Mouse (Mus musculus) c-Kit-positive CD71-positive TER-119-positive erythroid progenitor cells, embryonic 14.5 days (primary cell): ENCODE measurements at regions not wholly inside any gene's neighbourhood (a gene's known extent, or its start where the extent isn't known, plus 50 kb on each side); places are given as distances from the start of the nearest gene placed in this dataset.
"Not testable (repeated sequence)": the region's sequence is repeated elsewhere in the genome, so short reads cannot be mapped to it uniquely, and the experiment has no call there.

Source experiments
- DNase-seq: peaks from one replicate; pipeline ENCODE4 v3.0.0-alpha.2; 2013; ENCODE audit warnings: low spot score

DNA sequence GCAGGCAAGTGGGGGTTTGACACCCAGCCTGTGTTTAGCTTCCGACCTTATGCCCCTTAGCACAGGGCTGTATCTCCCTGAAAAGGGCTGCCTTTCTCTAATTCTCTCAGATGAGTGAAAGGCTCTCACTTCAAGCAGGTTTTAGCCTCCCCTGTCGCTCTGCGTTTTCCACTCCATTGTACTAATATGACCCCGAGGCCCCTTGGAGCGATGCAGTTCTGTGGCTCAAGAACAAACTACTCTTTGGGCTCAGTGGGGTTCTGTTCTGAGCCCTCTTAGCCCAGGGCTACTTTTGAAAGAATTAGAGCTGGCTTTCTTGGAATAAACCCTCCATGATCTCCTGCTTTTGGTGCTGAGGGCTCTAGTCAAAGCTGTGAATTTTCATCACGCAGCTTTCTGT lies 53.4 kb upstream of the Castor2 start:
- DNase-seq: no peak

DNA sequence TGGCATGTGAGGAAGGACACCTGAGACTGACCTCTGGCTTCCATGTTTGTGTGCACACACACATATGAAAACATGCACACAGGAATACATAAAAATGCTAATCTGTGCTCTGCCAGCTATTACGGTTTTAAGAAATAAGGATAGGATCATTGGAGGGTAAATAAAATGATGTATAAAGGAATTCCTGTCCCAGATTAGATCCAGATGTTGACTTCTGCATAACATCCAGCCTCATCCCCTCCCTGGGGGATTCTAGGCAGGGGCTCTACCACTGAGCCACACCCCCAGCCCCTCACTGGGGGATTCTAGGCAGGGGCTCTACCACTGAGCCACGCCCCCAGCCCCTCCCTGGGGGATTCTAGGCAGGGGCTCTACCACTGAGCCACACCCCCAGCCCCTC lies 56.6 kb upstream of the Castor2 start:
- not testable (repeated sequence) for DNase-seq

DNA sequence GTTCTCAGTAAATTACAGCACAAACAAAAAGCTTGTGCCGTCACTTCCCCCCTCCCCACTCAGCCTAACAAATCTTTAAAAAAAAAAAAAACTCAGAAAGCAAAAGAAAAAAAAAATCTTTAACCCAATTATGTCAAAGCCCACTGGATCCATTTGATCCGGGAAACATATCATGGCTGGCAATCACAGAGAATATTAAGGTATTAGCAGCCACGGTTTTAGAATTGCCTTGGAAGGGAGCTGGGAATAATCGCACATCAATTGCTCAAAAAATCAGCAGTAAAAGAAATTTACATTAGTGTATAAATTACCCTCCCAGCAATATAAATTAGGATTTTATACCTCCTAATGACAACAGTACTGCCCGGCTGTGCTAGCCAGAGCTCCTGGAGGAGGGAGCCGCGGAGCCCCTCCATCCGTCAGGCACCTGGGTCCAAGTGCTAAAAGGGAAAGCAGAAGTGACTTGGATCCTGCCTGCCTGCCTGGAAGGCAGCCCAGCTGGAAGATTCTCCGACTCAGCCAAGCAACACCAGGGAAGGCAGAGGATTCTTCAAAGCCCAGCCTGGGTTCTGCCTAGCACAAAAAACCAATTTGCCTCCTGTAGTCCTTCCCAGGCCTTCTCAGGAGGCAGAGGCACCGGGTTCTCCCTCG lies 72.1 kb upstream of the Castor2 start:
- no peak for DNase-seq

DNA sequence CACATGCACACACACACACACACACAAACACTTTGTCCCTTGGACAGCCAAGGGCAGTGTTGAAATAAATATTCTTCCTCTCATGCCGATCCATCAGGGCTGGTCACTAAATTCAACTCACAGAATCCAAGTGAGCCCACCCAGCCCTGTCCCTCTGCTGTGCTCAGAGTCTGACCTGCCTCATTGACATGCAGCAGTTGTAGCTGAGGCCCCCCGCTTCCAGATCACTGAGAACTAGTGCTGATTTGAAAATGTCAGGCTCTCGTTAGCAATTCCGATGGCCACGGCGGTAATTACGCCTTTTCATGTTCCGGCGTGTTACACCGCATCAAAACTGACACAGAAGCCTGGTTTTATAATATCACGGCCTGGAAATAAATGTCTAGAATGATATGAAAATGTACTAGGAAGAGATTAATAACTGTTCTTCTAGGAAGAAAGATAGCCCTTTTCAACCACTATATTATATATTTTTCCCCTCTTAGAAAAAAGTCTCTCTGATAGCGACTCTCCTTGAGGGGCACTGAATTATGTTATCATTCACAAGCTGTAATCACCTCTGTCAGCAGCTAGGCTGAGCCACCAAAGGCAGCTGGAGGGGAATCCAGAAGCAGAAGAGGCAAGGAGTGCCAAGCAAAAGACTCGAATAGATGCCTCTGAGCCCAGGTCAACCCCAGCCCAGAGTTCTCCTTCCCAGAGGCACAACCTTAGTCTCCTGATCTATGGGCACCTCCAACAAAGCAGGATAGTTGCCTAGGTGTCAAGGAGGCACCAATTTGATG lies 79.7 kb upstream of the Castor2 start:
- no peak for DNase-seq

DNA sequence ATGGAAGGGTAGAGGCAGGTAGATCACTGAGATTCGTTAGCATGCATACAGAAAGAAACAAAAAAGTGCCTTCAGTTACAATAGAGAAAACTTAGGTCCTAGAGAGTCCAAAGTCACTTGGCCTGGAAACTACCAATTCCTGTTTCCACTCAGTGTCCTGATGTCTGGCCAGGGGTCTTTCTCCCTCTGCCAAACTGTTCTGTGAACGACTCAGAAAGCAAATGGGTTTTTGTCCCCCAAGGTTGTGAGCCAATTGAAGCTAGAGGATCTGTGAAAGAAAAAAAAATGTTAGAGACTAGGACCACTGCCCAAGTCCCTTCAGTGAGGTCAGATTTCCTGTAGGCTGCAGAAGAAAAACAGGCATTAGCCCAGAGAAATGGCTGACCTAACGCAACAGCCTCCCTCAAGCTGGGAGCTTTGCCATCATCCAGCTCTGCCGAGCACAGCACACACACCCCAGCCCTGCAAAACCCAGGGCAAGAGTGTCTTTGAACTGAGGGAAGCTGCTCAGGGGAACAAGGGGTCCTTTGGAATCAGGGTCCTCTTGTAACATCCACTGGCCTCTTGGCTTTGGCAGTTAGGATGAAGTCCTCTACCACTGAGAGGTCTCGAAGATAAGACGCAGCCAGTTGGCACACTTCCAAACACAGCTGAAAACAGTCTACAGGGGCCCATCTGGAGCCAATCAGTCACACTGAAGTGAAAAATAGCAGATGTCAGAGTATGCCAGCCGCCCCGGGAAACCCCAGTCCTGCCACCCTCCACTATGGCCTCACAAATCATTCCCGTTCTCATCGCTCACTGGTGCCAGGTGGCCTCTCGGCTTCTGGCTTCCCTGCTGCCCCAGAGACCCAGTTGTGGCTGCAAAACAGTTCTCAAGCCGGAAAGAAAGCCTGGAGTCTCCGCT lies 85.0 kb upstream of the Castor2 start:
- DNase-seq: no peak

DNA sequence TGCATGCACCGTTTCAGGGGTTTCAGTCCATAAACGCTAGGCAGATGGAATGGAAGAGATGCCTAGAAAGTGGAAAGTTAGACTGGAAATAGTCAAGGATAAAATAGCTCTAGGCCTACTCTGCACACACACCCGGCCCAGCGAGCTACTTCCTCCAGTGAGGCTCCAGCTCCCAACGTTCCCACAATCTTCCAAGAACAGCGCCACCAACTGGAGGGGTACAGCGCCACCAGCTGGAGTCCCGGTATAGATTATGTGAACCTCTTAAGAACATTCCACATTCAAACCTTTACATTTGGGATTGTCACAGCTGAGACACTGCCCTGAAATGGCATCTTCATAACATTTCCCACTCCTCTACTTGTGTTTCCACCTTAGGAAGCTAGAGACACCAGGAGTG lies 86.3 kb upstream of the Castor2 start:
- no peak for DNase-seq

DNA sequence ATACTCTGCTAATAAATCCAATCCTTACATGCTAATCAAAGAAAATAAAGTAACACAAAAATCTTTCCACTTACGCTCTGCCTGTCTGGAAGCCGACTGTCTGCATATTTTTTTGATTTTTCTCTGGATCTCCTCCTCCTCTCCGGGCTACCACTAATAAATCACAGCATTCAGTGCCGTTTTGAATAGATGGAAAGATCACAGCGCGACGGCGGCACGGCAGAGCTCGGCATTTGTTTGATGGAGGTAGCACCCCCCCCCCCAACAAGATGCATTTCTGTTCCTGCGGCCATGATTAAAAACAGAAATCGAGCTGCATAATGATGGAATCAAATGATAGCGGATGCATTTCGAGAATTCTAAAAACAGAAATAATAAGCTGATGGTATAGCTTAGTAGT lies 89.7 kb upstream of the Castor2 start:
- DNase-seq: no peak

DNA sequence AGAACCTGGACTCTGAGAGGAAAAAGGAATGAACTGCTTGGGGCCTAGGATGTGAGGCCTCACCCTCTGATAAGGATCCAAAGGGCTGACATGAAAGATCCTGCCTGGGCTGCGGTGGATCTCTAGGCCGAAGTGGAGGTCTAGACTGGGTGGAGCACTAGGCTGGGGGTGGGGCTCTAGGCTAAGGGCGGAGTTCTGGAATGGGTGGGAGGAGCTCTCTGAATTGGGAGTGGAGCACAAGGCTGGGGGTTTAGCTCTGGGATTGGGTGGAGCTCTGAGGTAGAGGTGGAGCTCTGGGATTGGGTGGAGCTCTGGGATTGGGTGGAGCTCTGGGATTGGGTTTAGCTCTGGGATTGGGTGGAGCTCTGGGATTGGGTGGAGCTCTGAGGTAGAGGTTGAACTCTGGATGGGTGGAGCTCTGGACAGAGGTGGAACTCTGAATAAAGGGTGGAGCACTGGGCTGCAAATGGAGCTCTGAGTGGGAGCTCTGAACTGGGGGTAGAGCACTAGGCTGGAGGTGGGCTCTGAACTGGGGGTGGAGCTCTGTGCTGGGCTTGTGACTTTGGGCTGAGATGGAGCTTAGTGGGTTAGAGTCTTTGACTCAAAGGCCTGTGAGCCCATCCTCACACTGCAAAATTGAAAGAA lies 92.3 kb upstream of the Castor2 start:
- peak; percentile 18 for DNase-seq

DNA sequence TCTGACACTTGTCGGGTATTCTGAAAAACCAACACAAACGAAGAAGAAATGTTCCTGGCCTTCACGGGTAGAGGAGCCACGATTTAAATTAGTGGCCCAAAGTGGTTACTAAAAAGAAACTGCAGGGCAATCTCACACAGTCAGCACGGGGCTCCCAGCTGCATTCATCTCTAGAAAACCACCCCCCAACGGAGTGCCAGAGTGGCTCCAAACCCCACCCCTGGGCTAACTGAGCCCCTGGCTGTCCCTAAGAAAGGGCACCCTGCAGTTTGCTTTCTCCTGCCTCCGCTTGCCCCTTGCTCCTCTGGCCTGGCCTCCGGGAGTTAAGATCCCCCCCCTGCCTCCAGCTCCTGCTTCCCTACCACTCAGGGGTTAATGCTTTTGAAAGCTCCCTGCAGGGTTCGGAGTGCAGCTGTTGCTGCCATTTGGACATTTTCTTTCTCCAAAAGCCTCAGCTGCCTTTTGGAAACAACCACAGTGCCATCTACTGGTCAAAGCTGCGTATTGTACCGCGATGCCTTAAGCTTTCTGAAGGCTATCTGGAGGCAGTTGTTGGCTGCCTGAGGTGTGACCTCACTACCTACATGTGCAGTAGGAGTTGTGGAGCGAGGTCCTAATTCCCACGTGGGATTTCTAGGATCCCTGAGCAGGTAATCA lies 92.9 kb upstream of the Castor2 start:
- peak; percentile 56 for DNase-seq

DNA sequence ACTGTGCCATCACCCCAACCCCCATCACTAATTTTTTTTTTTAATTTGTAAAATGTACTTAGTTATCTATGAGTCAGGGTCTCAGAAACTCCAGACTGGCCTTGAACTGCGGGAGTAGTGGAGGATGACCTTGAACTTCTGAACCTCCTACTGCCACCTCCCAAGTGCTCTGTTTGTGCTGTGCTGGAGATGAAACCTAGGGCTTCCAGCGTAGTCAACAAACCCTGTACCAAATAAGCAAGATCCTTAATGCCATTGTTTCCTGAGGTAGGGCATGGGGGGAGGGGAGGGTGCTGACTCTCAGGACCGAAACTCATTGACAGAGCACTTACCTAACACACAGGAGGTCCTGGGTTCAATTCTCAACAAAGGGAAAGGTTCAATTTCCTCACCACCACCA lies 93.5 kb upstream of the Castor2 start:
- DNase-seq: no peak

DNA sequence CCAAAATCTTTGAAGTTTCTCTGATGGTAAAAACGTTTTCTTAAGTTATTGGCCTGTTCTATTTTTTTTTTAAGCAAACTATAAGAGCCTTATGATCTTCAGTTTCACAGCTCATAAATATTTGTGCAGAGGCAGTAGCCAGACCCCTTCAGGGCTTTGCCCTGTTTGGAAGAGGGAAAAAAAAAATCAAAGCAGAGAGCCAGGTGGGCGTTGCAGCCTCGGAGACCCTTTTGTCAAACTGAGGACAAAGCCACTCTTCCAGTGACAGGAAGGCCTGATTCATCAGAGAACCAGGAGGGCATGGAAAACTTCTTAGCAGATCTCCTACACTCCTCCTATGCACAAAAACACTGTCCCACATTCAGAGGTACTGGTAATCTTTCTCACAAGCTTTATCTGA lies 99.4 kb upstream of the Castor2 start:
- DNase-seq: no peak

DNA sequence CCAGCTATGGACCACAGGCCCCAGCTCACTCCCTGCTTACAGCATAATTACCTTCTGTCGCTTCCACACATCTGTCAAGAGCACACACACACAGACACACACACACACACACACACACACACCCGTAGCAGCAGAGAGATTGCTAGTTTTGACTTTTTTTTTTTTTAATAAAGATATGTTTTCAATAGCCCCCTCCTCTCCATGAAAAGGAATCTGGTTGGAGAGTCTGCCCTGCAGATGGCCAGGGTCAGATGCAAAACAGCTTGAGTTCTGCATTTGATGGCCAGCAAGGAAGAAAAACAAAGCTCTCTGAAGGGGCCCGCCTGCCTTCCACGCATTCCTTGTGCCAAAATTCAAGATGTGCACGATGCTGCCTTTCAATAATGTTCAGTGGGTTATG lies 99.8 kb upstream of the Castor2 start:
- no peak for DNase-seq

DNA sequence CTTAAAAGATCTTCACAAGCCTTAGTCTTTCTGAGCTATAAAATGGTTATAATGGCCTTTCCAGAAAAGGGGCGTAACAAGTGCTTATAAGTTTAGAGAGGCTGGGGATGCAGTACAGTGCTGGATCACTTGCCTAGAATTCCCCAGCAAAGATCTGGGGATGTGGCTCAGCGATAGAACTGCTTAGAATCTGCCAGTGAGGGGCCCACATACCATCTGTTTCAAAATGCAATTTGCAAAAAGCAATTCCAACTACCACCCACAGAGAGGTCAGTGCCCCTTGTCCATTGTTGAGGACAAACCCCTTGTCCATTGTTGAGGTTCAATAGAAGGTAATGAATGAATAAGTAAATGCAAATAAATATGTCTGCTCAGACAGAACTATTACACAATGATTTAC lies 107.5 kb upstream of the Castor2 start:
- no peak for DNase-seq

DNA sequence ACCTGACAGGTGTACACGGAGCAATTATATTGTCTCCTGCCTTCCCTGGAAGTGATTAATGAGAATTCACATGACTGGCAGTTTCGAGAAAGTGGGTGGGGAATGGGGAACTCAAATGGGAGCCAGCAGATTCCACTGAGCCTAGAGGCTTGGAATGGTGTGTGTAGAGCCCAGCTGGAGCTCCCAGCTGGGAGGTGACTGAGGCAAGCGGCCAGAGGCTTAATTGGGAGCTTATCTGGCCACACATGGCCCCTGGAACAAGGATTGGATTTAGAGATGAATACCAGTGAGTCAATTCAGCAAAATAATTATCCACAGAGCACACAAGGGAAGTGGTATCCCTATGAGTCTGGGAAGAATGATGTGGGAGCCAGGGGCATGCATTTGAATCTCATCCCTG lies 108.0 kb upstream of the Castor2 start:
- no peak for DNase-seq

DNA sequence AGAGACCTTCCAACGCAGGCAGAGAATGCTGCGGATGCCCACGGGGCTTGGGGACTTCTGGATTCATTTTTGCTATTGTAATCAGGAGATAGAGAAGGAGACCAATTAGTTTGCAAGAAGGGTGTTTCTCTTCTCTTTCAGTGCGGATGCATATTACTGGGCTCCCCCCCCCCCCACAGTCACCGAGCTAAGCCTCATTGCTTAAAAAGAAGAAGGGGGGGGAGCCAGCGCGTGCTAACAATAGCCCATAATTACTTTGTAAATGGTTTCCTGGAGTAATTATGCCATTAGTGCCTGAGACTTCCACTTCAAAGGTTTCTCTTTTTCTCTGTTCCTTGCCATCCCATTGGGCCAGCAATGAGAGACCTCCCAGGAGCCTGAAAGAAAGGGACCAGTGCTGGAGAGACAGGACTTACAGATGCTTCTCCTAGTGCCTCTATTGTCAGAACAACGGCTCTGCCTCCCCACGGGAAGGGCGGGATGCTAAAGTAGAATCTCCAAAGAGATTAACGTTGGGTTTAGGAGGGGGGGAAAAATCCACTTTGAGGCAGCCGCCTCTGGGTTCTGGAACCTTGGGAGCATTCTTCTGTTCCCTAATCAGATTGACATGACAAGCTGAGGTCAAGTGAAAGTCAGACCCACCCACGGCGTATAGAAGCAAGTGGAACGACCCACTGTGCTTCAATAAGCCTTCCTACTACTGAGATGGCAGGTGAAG lies 116.1 kb upstream of the Castor2 start:
- no peak for DNase-seq

DNA sequence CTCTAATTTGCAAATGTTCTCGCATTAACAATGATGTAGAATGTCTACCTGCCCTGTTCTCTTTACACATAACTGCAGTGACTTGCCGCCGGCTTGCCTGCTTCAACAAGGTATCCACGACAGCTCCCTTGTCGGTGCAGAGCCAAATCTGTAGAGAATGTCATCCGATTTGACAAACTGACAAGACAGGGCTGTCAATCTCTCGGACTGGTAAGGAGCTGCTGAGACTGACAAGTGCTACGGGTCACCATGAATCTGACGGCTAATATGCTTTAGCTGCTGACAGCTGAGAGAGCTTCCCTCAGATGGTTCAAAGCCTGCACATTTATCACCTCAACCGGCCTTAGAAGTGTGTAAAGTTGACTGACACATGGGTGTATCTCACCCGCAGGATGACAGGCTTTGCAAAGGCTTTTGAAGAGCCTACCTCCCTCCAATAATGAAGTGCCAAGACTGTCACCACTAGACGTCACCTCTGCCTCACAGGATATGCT lies 129.0 kb upstream of the Castor2 start:
- no peak for DNase-seq

DNA sequence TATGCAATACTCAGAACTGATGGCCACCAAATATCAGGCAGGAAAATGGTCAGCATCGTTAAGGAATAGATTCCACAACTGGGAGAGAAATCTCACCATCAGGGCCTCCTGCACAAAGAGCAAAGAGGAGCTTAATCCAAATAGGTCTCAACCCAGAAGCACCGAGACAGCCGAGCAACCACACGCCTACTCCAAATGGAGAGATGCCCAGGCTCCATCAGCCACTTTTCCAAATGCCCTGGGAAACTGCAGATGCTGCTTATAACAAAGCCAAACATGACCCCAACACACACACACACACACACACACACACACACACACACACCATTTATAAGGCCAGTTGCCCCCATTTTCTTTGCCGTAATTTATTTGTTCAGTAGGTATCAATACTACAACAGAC lies 136.2 kb upstream of the Castor2 start:
- DNase-seq: no peak

DNA sequence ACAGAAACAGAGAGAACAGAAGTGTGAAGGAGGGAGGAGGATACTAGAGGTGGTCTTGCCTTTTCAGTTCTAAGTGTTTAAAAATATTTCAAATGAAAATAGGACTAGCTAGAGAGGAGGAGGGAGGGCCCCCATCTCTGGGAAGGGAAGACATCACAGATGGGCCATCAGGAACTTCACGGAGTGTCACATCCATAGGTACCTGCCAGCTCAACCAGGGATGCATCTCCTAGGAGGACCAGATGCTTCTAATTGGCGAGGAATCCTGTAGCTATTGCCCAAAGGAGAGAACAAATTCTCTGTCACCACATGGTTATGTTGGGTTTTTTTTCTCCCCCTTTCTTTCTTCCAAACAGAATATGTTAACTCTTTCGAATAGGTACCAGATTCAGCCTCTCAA lies 158.7 kb upstream of the Castor2 start:
- no peak for DNase-seq

DNA sequence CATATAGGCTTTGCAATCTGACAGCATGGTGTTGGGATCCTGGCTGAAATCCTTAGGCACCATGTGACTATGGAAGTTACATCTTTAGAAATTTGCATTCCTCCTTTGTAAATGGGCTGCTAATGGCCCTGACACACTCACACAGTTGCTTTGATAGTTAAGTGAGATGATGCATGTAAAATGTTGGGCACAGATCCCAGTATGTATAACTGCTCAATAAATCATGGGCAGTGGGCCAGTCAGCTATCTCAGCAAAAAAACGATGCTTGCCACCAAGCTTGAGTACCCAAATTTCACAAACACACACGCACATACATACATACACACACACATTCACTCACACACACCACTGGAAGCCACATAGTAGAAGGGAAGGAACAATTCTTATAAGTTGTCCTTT lies 159.5 kb upstream of the Castor2 start:
- DNase-seq: no peak

DNA sequence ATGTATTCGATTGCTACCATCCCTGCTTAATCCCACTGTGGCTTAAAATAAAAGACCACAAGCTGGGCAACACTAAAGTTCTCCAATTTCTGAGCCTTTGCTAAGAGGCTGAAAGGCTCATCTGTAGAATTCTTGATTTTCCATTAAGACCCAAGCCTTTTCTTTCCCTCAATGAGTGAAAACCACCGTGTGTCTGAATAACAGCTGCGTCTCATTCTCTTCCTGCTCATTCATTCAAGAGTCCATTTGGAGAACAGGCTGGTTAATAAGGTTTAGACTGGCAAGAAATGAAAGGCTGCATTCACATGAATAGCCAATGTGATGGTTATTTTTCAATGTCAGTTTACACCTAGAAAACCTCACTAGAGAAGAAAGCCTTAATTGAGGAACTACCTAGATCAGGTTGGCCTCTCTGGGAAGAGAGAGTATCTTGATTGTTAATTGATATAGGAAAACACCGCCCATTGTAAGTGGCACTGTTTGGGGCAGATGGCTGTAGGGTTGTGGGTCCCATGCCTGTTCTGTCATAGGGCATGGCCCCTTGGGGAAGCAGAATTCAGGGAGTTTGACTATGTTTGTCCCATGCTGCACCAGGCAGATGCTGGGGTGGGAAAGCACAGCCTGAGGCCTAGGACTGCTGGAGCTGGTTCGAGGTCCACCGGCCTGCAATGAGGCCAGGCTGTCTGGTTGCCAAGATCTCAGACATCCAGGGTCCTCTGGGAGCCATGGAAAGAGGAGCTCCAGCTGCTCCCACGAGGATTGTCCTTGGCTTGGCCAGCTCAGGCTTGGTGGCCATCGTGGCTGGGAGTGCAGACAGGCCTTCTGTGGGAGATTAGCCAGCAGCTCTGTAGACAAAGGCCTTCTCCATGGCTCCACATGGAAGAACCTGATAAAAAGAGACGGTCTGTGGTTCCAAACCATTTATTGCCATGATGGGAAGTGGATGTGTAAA lies 161.3 kb upstream of the Castor2 start:
- no peak for DNase-seq
